Mouse (Mus musculus) testis, adult 10 weeks (tissue): ENCODE data around the gene Mxi1. TPM values are rescaled to one million over a fixed set of nuclear protein-coding genes. Genes with fewer than 3 reads are reported as not detected.

Experiments used
- polyA plus RNA-seq: library from polyadenylated mRNA; stranded (reverse); fragments of 350-450 nt; fragmentation: Illumina TruSeq; extraction: RNeasy Lipid Tissue Mini Kit (QIAGEN cat#74804); gene quantifications from one replicate; pipeline ENCODE4 v1.2.3, GENCODE M21; 2014; ENCODE audit warnings: low read depth, low replicate concordance

Mxi1 gene
- polyA plus RNA-seq: 93.1 TPM

DNA sequence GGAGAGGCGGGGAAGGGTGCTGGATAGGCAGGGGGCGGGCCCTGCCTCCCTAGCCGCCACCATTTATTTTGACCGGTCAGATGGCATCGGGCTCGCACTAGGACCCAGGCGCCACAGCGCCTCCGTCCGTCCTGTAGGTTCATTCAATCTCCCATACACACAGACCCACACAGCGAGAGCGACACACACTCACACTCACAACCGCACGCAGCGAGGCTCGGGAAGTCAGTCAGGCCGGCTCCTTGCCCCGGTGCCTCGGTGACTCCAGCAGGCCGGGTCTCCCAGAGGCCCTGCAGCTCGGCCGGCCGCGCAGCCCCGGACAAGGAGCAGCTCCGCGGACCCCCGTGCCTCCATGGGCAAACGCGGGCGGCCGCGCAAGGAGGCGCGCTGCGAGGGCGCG is at the start of gene Mxi1:
Mxi1 (plus strand) TSS at position 171 of the 400 bp plus-strand sequence.

DNA sequence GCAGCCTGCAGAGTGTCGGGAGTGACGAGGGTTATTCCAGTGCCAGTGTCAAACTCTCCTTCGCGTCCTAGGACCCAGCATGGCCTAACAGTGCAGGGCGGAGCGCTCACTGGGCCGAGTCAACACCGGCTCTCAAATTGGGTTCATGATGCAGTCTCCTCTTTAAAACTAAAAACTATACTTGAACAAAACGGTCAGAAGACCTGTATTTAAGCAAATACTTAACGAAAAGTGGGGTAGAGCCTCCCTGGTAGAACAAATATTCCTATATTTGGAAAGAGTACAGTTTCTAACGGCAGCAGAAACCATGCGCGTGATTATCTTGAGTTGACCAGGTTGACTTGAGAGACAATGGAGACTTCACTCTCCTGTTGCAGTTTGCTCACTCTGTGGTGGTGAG is 61.3 kb downstream of the Mxi1 start, which contains the start of gene Gm10197:
Gm10197 (minus strand) TSS at position 101 of the 400 bp plus-strand sequence.

GRCm38 (mm10) chr19:53390495-53391007 is 80.2 kb downstream of the Mxi1 start, which contains the start of gene Smndc1:
TSS of gene Smndc1 (minus strand) at chr19:53390578.

Other genes starting within 250 kb of the Mxi1 start
- gene Add3, start 170.1 kb upstream of the Mxi1 start, polyA plus RNA-seq: 50.3 TPM
- gene Gm10197, start 61.2 kb downstream of the Mxi1 start, polyA plus RNA-seq: not detected
- 87.6 TPM for gene Smndc1, start 80.1 kb downstream of the Mxi1 start, polyA plus RNA-seq
- gene Dusp5, start 218.6 kb downstream of the Mxi1 start, polyA plus RNA-seq: 1.8 TPM